In the genomic region with DNA sequence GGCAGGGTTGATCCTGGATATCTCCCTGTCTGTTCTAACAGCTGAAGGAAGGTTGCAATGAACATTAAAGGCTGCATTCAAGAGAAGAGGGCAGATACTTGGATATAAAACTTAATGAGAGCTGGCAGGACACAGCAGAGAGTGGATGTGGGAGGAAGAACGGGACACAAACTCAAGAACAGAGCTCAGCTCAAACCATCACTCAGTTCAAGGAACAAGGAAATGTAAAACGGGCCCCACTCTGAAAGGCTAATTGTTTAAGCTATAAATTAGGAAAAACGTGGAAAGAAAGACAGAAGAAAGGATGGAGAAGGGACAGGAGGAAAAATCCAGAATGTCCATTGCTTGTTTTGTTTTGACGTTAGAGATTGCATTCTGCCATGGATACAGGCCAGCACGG, we compare ENCODE assay signal across 22 mouse cellular contexts. TPM values are rescaled to one million over a fixed set of nuclear protein-coding genes. Genes with fewer than 3 reads are reported as not detected.
DNase-seq lines count a peak whose midpoint lies in the region; ATAC-seq lines count a peak whose summit lies in the region.
"Had no signal": no experiment of that assay in that cellular context is flagged by ENCODE, and none has a peak within 500 bp of the region (broad histone marks: within the 10 kb centered on the region; RNA-seq: fewer than 3 reads in every experiment).

No protein-coding gene starts in this region.

- no peaks in the 10 kb centered on the region for H3K27me3 ChIP-seq in hindbrain, embryonic 13.5 days
- H3K27me3 ChIP-seq in hindbrain, embryonic 11.5 days (ENCODE audit: control insufficient read depth, insufficient read depth, low read length): no peaks in the 10 kb centered on the region
- no peaks in the 10 kb centered on the region for H3K27me3 ChIP-seq in neural tube, embryonic 11.5 days (ENCODE audit: control insufficient read depth, insufficient read depth, low read length)
- H3K27me3 ChIP-seq in midbrain, embryonic 13.5 days: no peaks in the 10 kb centered on the region
- H3K27me3 ChIP-seq: limb, embryonic 13.5 days; liver, embryonic 13.5 days; stomach, embryonic 15.5 days had no signal

- 35% methylated on average over 5 of the region's 5 CpGs for WGBS in hindbrain, embryonic 13.5 days
- WGBS in hindbrain, embryonic 11.5 days: 52% methylated on average over 5 of the region's 5 CpGs
- WGBS in neural tube, embryonic 11.5 days: 30% methylated on average over 5 of the region's 5 CpGs
- 26% methylated on average over 5 of the region's 5 CpGs for WGBS in midbrain, embryonic 13.5 days

- no peak overlapping the region for H3K4me3 ChIP-seq in hindbrain, embryonic 13.5 days
- H3K4me3 ChIP-seq in hindbrain, embryonic 11.5 days (ENCODE audit: low read depth, low read length): no peak overlapping the region
- no peak overlapping the region for H3K4me3 ChIP-seq in neural tube, embryonic 11.5 days (ENCODE audit: low read depth, low read length)
- H3K4me3 ChIP-seq in midbrain, embryonic 13.5 days (replicated peaks): no peak overlapping the region
- H3K4me3 ChIP-seq: limb, embryonic 13.5 days; liver, embryonic 13.5 days; stomach, embryonic 15.5 days had no signal

- intact Hi-C loops in heart, postnatal 14 days (cut with DNase I): no loop called here

- DNase-seq in hindbrain, embryonic 11.5 days (ENCODE audit: low spot score): no peak
- DNase-seq in neural tube, embryonic 11.5 days (ENCODE audit: low spot score): no peak
- DNase-seq in neural tube, embryonic 10.5 days (ENCODE audit: extremely low spot score, low spot score): no peak
- no peak for DNase-seq in left cerebral cortex, adult 18-20 months (ENCODE audit: low spot score in 2 of 2)
- no peak for DNase-seq in heart, adult 8-10 months (ENCODE audit: low spot score)
- no peak for DNase-seq in heart, postnatal 14 days
- DNase-seq: adrenal gland, postnatal 10 days; cerebellum, adult 18-20 months; cerebellum, postnatal 36 days; heart, postnatal 10 days; liver, embryonic 13.5 days; lung, embryonic 14.5 days; thymus, adult 2 months had no signal

- H3K27ac ChIP-seq in hindbrain, embryonic 13.5 days: peak overlapping the region; percentile 58
- H3K27ac ChIP-seq in hindbrain, embryonic 11.5 days (ENCODE audit: low read depth, low read length): no peak overlapping the region
- peak overlapping the region; percentile 35; the same call in 1 of the 2 replicates for H3K27ac ChIP-seq in neural tube, embryonic 11.5 days (ENCODE audit: low read depth, low read length)
- peak overlapping the region; percentile 51 for H3K27ac ChIP-seq in midbrain, embryonic 13.5 days
- H3K27ac ChIP-seq: limb, embryonic 13.5 days; liver, embryonic 13.5 days; macrophage; stomach, embryonic 15.5 days had no signal

- peaks cover 11% of the 10 kb centered on the region for H3K4me1 ChIP-seq in hindbrain, embryonic 13.5 days (replicated peaks)
- no peaks in the 10 kb centered on the region for H3K4me1 ChIP-seq in hindbrain, embryonic 11.5 days (replicated peaks; ENCODE audit: control insufficient read depth, insufficient read depth, low read length)
- H3K4me1 ChIP-seq in neural tube, embryonic 11.5 days (ENCODE audit: control insufficient read depth, insufficient read depth, low read length): peaks cover 6% of the 10 kb centered on the region; the same call in 1 of the 2 replicates
- peaks cover 12% of the 10 kb centered on the region for H3K4me1 ChIP-seq in midbrain, embryonic 13.5 days (replicated peaks)
- H3K4me1 ChIP-seq: liver, embryonic 13.5 days; stomach, embryonic 15.5 days had no signal

- peaks cover 4% of the 10 kb centered on the region; the same call in 1 of the 2 replicates for H3K9me3 ChIP-seq in hindbrain, embryonic 13.5 days
- H3K9me3 ChIP-seq in hindbrain, embryonic 11.5 days (ENCODE audit: control insufficient read depth, low read length): no peaks in the 10 kb centered on the region
- no peaks in the 10 kb centered on the region for H3K9me3 ChIP-seq in neural tube, embryonic 11.5 days (ENCODE audit: control insufficient read depth, low read length)
- no peaks in the 10 kb centered on the region for H3K9me3 ChIP-seq in midbrain, embryonic 13.5 days
- H3K9me3 ChIP-seq: limb, embryonic 13.5 days; liver, embryonic 13.5 days; stomach, embryonic 15.5 days had no signal

- H3K9ac ChIP-seq in hindbrain, embryonic 13.5 days: no peak overlapping the region
- H3K9ac ChIP-seq in hindbrain, embryonic 11.5 days (ENCODE audit: low read depth, low read length): no peak overlapping the region
- H3K9ac ChIP-seq in neural tube, embryonic 11.5 days (ENCODE audit: low read length): no peak overlapping the region
- H3K9ac ChIP-seq in midbrain, embryonic 13.5 days (replicated peaks): no peak overlapping the region
- H3K9ac ChIP-seq: limb, embryonic 13.5 days; liver, embryonic 13.5 days; lung, embryonic 14.5 days; stomach, embryonic 15.5 days had no signal

- H3K36me3 ChIP-seq in hindbrain, embryonic 13.5 days: no peaks in the 10 kb centered on the region
- no peaks in the 10 kb centered on the region for H3K36me3 ChIP-seq in hindbrain, embryonic 11.5 days (ENCODE audit: control insufficient read depth, insufficient read depth, low read length)
- H3K36me3 ChIP-seq in neural tube, embryonic 11.5 days (ENCODE audit: control insufficient read depth, insufficient read depth, low read length): no peaks in the 10 kb centered on the region
- H3K36me3 ChIP-seq in midbrain, embryonic 13.5 days: no peaks in the 10 kb centered on the region
- H3K36me3 ChIP-seq: G1E; limb, embryonic 13.5 days; liver, embryonic 13.5 days; stomach, embryonic 15.5 days had no signal

- no peak overlapping the region for H3K4me2 ChIP-seq in hindbrain, embryonic 13.5 days
- no peak overlapping the region for H3K4me2 ChIP-seq in hindbrain, embryonic 11.5 days (replicated peaks; ENCODE audit: low read depth, low read length)
- H3K4me2 ChIP-seq in neural tube, embryonic 11.5 days (ENCODE audit: low read depth): no peak overlapping the region
- H3K4me2 ChIP-seq in midbrain, embryonic 13.5 days (replicated peaks): no peak overlapping the region
- H3K4me2 ChIP-seq: heart, embryonic 11.5 days; limb, embryonic 13.5 days; liver, embryonic 13.5 days; lung, embryonic 14.5 days; stomach, embryonic 15.5 days had no signal

- ATAC-seq in hindbrain, embryonic 13.5 days (ENCODE audit: low FRiP score): no peak
- ATAC-seq in hindbrain, embryonic 11.5 days (ENCODE audit: low FRiP score): no peak
- no peak for ATAC-seq in neural tube, embryonic 11.5 days (ENCODE audit: insufficient read depth, low FRiP score, low TSS enrichment)
- ATAC-seq in midbrain, embryonic 13.5 days: no peak
- ATAC-seq: activated CD4-positive, CD25-positive, alpha-beta regulatory T cell, adult 4 months; inflammation-experienced regulatory T-cells, adult 6 months had no signal

RNA-seq across cellular contexts. Expression of gene Gm45716, which starts 32.4 kb away (rescaled TPM):
- polyA plus RNA-seq in hindbrain, embryonic 13.5 days (2015; fragmentation: Nextera tagmentation; extraction: Ambion mirVana): 28.4 and 29.3 TPM in 2 replicates
- polyA plus RNA-seq in hindbrain, embryonic 11.5 days (2014; fragmentation: Nextera tagmentation; extraction: Ambion mirVana): 17.8 and 20.3 TPM in 2 replicates
- 17.3 and 17.7 TPM in 2 replicates for polyA plus RNA-seq in neural tube, embryonic 11.5 days (2014; fragmentation: Nextera tagmentation; extraction: Ambion mirVana)
- 25.4 and 25.5 TPM in 2 replicates for polyA plus RNA-seq in midbrain, embryonic 13.5 days (2015; fragmentation: Nextera tagmentation; extraction: Ambion mirVana)
- 1 to 10 TPM; 4.1 to 4.7 TPM for total RNA-seq in left cerebral cortex, adult 18-20 months (2021)
- 1 to 10 TPM; 5.7 to 7.4 (median 7.1) TPM for total RNA-seq in heart, adult 8-10 months (2022)
- 10 to 100 TPM; 15.8 to 16.0 TPM for total RNA-seq in heart, postnatal 14 days (2021)
